Mouse (Mus musculus) monocyte, adult 59 days (primary cell): Measurements from ENCODE around the gene Pigw. TPM values are rescaled to one million over a fixed set of nuclear protein-coding genes. Genes with fewer than 3 reads are reported as not detected.

Source experiments
- total RNA-seq, 2 experiments: library from RNA; stranded (reverse); gene quantifications; one replicate each; pipeline ENCODE4 v1.2.4; 2023

The Pigw gene
- 1 to 10 TPM; 3.6 to 4.2 TPM for total RNA-seq

DNA sequence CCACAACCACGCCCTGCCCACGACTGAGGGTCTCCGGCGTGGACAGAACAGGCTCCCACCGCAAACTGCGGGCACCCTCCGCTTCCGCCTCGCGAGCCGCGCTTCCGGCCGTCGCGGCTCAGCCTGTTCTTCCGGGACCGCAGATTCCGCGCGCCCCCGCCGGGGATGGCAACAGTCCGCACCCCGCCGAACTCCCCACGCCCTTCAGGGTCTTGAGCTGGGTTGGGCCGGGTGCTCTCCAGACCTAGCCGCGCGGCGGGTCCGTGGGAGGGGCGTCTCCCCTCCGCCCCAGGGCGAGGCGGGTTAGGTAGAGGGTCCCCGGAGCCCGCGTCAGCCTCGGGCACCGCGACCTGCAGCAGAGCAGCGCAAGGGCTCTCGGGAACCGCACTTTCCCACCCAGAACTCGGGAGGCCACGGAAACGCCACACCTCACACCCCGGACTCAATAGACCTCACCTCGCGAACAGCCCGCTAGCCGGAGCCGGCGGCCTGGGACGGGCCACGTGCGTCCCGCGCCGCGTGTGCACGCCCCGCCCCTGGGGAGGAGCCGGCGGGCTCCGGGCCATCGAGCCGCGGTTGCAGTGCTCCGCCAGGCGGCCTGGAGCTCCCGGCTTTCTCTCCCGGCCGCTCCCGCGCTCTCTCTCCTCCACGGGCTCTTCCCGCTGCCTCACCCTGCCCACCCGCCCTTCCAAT, at the start of gene Pigw, which contains the start of gene Myo19:
Pigw (minus strand) TSS at position 514 of the 693 bp plus-strand sequence.
Myo19 (plus strand) TSS at position 377 of the 693 bp plus-strand sequence.

DNA sequence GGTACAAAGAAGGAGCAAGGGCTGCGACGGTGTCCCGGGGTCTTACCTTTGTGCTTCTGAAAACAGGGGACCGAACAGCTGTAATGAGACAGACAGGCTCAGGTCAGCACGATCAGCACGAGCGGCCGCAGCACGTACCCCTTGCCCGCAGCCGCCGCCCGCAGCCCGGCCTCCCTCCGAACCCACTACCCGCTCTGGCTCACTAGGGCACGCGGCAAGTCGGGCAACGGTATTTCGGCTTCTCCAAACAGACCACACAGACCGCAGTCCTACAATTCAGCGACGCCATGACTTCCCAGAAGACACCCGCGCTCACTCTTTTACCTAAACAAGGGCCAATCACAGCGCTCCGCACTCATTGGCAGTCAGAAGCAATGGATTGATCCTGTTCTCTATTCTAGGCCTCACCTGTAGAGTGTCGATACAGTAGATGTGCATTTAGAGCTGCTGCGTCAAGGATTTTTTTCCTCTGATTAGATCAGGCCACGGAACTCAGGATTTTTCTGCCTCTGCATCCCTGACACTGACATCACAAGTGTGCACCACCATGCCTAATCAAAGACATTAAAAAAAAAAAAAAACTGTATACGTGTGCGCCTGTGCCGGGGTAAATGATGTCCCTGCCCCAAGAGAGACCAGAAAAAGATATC, 36.1 kb upstream of the Pigw start, which contains the start of gene Znhit3:
Znhit3 (minus strand) TSS at position 314 of the 650 bp plus-strand sequence.

DNA sequence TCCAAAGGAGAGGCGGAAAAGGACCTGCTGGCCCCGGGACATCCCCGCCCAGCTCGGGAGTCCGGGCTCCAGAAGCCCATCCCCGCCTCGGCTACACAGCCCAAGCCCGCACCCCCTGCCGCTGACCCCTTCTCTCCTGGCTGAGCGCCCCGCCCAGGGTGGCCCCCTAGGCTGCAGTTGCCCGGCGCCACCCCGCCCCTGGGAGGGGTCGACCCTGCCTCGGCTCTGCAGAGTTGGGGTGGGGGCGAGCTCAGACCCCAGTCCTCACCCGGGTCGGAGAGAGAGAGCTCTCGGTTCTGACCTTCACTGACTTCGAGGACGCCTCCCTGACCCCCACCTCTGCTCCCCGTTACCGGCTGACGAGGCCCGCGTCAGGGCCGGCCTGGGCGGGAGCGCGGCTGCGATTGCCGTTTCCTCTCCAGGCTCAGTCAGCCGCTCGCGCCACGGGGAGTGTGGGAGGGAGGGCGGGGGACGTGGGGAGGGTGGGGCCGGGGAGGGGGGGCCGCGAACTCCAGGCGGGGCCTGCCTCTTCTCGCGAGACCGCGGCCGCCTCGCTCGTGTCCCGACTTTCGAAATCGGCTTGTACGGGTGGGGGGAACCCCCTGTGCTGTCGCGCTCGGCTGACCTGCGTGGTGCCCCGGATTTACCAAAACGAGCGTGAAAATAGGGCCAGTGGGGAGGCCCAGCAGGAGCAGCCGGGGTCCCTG, 9.6 kb downstream of the Pigw start, which contains the start of gene Ggnbp2:
Ggnbp2 (minus strand) TSS at position 481 of the 707 bp plus-strand sequence.

DNA sequence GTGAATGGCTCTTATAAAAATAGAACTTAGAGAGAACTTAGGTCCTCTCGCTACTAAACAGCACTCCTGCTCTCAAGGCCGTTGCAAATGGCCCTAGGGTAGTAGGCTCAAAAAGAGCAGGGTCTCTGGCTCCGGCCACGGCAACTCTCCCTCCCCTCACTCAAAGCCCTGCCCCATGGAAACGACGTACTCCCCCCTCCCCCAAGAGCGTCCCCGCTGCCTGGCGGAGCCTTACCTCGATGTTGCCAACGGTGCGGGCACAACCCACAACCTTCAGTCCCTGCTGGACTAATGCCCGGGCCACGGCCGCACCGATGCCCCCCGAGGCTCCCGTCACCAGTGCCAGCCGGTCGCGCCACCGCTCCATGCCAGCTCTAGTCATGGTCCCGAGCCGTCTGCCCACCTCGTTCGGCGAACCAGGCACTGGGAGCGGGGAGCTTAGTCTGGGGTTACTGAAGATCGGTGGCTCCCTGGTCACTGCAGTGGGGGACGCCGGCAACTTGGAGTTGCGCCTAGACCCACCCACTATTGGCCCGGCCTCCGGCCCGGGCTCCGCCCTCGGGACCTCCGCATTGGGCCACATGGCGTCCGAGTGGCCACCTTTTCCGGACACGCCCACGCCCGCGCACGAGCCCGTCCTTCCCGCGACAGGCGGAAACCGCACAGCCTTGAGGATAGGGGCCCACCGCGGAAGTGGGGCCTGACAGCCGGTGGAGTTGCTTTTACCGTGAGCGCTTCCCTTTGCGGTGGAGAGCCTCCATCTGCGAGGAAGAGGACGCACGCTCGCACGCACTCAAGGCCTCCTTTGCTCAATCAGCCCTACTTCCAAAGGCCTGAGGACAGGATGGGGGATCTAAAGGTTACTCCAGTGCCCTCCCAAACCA, 51.3 kb downstream of the Pigw start, which contains the start of gene Dhrs11:
Dhrs11 (minus strand) TSS at position 479 of the 884 bp plus-strand sequence.

Other genes starting within 250 kb of the Pigw start
- gene Mrm1, start 60.8 kb downstream of the Pigw start, total RNA-seq, result 10 to 100 TPM; 11.9 to 16.5 TPM
- gene Dhrs11, start 51.3 kb downstream of the Pigw start, total RNA-seq, result 10 to 100 TPM; 14.9 to 17.2 TPM
- gene Ggnbp2, start 9.5 kb downstream of the Pigw start, total RNA-seq, result 100 to 1,000 TPM; 156 to 172 TPM
- 1 to 10 TPM; 4.9 to 7.5 TPM for gene Myo19, start 137 bp downstream of the Pigw start, total RNA-seq
- 10 to 100 TPM; 10.4 to 12.5 TPM for gene Znhit3, start 36.1 kb upstream of the Pigw start, total RNA-seq
- gene Car4, start 77.5 kb upstream of the Pigw start, total RNA-seq, result not detected